Mouse (Mus musculus): ENCODE measurements around the gene Urah.

Gene Urah

GRCm38 (mm10) chr7:140834968-140835757 is at the start of gene Urah:
Gene Urah, plus strand, starts transcription at chr7:140835018.
- in situ Hi-C loops (cut with MboI, MseI) = no loop called here

- in situ Hi-C loops (cut with MboI, MseI) = no loop called here
Measured at GRCm38 (mm10) chr7:140787406-140788052, 47.3 kb upstream of the Urah start, which contains the start of gene Syce1. Gene Syce1, minus strand, starts transcription at chr7:140787852.

GRCm38 (mm10) chr7:140788053-140788435 is 46.8 kb upstream of the Urah start:
- in situ Hi-C loops (cut with MboI, MseI) = no loop called here

GRCm38 (mm10) chr7:140793541-140793940 is 41.3 kb upstream of the Urah start:
- in situ Hi-C loops (cut with MboI, MseI) = loop anchor here (5.0 to 10.0 kb wide), 3 partner anchors 606 to 899 kb away; partner anchors contain the start of gene Kndc1

- in situ Hi-C loops (cut with MboI, MseI) = loop anchor here (10.0 kb wide), 2 partner anchors 723 to 903 kb away; partner anchors contain the start of gene Kndc1
Measured at GRCm38 (mm10) chr7:140797619-140798018, 37.2 kb upstream of the Urah start.

- in situ Hi-C loops (cut with MboI, MseI) = loop anchor here (10.0 kb wide), 2 partner anchors 723 to 903 kb away; partner anchors contain the start of gene Kndc1
Measured at GRCm38 (mm10) chr7:140798212-140798611, 36.6 kb upstream of the Urah start.

- in situ Hi-C loops (cut with MboI, MseI) = no loop called here
Measured at GRCm38 (mm10) chr7:140802629-140803028, 32.2 kb upstream of the Urah start.

- in situ Hi-C loops (cut with MboI, MseI) = no loop called here
Measured at GRCm38 (mm10) chr7:140805704-140806103, 29.1 kb upstream of the Urah start.

GRCm38 (mm10) chr7:140810496-140810895 is 24.3 kb upstream of the Urah start:
- in situ Hi-C loops (cut with MboI, MseI) = loop anchor here (5.0 kb wide), 1 partner anchor 633 kb away; no protein-coding TSS in a partner anchor

- in situ Hi-C loops (cut with MboI, MseI) = loop anchor here (5.0 kb wide), 1 partner anchor 634 kb away; no protein-coding TSS in a partner anchor
Measured at GRCm38 (mm10) chr7:140811714-140812113, 23.1 kb upstream of the Urah start.

- in situ Hi-C loops (cut with MboI, MseI) = loop anchor here (5.0 kb wide), 1 partner anchor 636 kb away; no protein-coding TSS in a partner anchor
Measured at GRCm38 (mm10) chr7:140812850-140813249, 22.0 kb upstream of the Urah start.

- in situ Hi-C loops (cut with MboI, MseI) = no loop called here
Measured at GRCm38 (mm10) chr7:140820173-140820572, 14.6 kb upstream of the Urah start.

- in situ Hi-C loops (cut with MboI, MseI) = no loop called here
Measured at GRCm38 (mm10) chr7:140821305-140821652, 13.5 kb upstream of the Urah start.

- in situ Hi-C loops (cut with MboI, MseI) = no loop called here
Measured at GRCm38 (mm10) chr7:140821653-140822329, 13.0 kb upstream of the Urah start, which contains the start of gene Zfp941. Gene Zfp941, minus strand, starts transcription at chr7:140822178.

GRCm38 (mm10) chr7:140822731-140823130 is 12.1 kb upstream of the Urah start:
- in situ Hi-C loops (cut with MboI, MseI) = no loop called here

- in situ Hi-C loops (cut with MboI, MseI) = no loop called here
Measured at GRCm38 (mm10) chr7:140828171-140828881, 6.5 kb upstream of the Urah start.

GRCm38 (mm10) chr7:140831447-140831846 is 3.4 kb upstream of the Urah start:
- in situ Hi-C loops (cut with MboI, MseI) = no loop called here

GRCm38 (mm10) chr7:140833341-140833740 is 1.5 kb upstream of the Urah start:
- in situ Hi-C loops (cut with MboI, MseI) = no loop called here

GRCm38 (mm10) chr7:140835758-140836087 is 905 bp downstream of the Urah start:
- in situ Hi-C loops (cut with MboI, MseI) = no loop called here

- in situ Hi-C loops (cut with MboI, MseI) = no loop called here
Measured at GRCm38 (mm10) chr7:140836243-140837115, 1.7 kb downstream of the Urah start.

Data from T-helper 1 cell (primary cell).